31 mouse cellular contexts compared by ENCODE assay signal in the genomic region with DNA sequence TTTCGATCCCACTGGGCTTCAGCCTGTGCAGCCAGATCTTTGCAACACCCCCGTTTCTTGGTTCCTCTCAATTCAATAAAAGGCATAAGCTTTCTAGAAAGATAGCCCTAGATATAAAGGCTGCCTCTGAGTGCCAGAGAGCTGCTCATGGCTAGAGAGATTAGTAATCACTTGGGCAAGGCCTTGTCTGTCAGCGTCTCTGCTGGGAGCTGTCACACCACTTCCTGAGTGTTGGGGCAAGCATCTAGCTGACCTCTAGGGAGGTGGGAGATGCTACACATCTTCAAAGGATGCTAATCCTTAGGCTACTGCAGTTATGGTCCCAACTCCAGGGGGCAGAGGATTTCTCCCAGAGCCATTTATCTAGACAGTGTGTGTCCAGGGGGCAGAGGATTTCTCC. TPM values are rescaled to one million over a fixed set of nuclear protein-coding genes. Genes with fewer than 3 reads are reported as not detected.
"Had no signal": no experiment of that assay in that cellular context is flagged by ENCODE, and none has a peak within 500 bp of the region (broad histone marks: within the 10 kb centered on the region; RNA-seq: fewer than 3 reads in every experiment).

No protein-coding gene starts in this region.

- H3K27me3 ChIP-seq: limb, embryonic 13.5 days; liver, embryonic 15.5 days; midbrain, embryonic 12.5 days; midbrain, embryonic 15.5 days; neural tube, embryonic 13.5 days; stomach, embryonic 15.5 days had no signal

- H3K4me2 ChIP-seq: limb, embryonic 13.5 days; liver, embryonic 15.5 days; midbrain, embryonic 12.5 days; midbrain, embryonic 15.5 days; neural tube, embryonic 13.5 days; stomach, embryonic 15.5 days had no signal

- DNase-seq: kidney, adult 18-20 months; kidney, postnatal 25 days; layer of hippocampus, adult 9-11 months; lung, adult 2 months; lung, postnatal 14 days; lung, postnatal 4 days; right cerebral cortex, postnatal 25 days; spleen, adult 18-20 months; thymus, postnatal 25 days had no signal

- H3K27ac ChIP-seq: kidney, postnatal 0 days; layer of hippocampus, adult 2 months; limb, embryonic 10.5 days; limb, embryonic 13.5 days; liver, embryonic 15.5 days; midbrain, embryonic 12.5 days; midbrain, embryonic 15.5 days; neural tube, embryonic 13.5 days; stomach, embryonic 15.5 days had no signal

- ATAC-seq: inflammation-experienced regulatory T-cells, adult 6 months; intestine, embryonic 16.5 days; midbrain, embryonic 15.5 days had no signal

- H3K9me3 ChIP-seq: limb, embryonic 10.5 days; limb, embryonic 13.5 days; liver, embryonic 15.5 days; megakaryocyte, embryonic 14.5 days; midbrain, embryonic 12.5 days; midbrain, embryonic 15.5 days; neural tube, embryonic 13.5 days; stomach, embryonic 15.5 days had no signal

- H3K4me1 ChIP-seq: midbrain, embryonic 12.5 days; midbrain, embryonic 15.5 days; neural tube, embryonic 13.5 days; stomach, embryonic 15.5 days had no signal

- H3K4me3 ChIP-seq: layer of hippocampus, adult 2 months; limb, embryonic 10.5 days; limb, embryonic 13.5 days; liver, embryonic 15.5 days; megakaryocyte, embryonic 14.5 days; midbrain, embryonic 12.5 days; midbrain, embryonic 15.5 days; myocyte; neural tube, embryonic 13.5 days; stomach, embryonic 15.5 days had no signal

- H3K36me3 ChIP-seq: limb, embryonic 10.5 days; limb, embryonic 13.5 days; liver, embryonic 15.5 days; midbrain, embryonic 12.5 days; midbrain, embryonic 15.5 days; neural tube, embryonic 13.5 days; stomach, embryonic 15.5 days had no signal

- H3K9ac ChIP-seq: limb, embryonic 13.5 days; liver, embryonic 15.5 days; midbrain, embryonic 12.5 days; midbrain, embryonic 15.5 days; neural tube, embryonic 13.5 days; stomach, embryonic 15.5 days had no signal

RNA-seq across cellular contexts. Expression of gene Aldh3b2, which starts 4.9 kb away (rescaled TPM):
- total RNA-seq: liver, adult 2 months; monocyte, adult 5-6 weeks; neutrophil, adult 5-6 weeks had no signal
- polyA plus RNA-seq: inflammation-experienced regulatory T-cells, adult 6 months had no signal

RNA-seq across cellular contexts. Expression of gene Aldh3b3, which starts 8.8 kb away (rescaled TPM):
- total RNA-seq: layer of hippocampus, adult 2 months; layer of hippocampus, postnatal 25 days; monocyte, adult 5-6 weeks; neutrophil, adult 5-6 weeks had no signal
- polyA plus RNA-seq: inflammation-experienced regulatory T-cells, adult 6 months; intestine, embryonic 16.5 days; kidney, embryonic 14.5 days; limb, embryonic 10.5 days; midbrain, embryonic 12.5 days; midbrain, embryonic 15.5 days; neural tube, embryonic 13.5 days had no signal

RNA-seq across cellular contexts. Expression of gene Acy3, which starts 19.1 kb away (rescaled TPM):
- total RNA-seq: monocyte, adult 5-6 weeks; neutrophil, adult 5-6 weeks had no signal

RNA-seq across cellular contexts. Expression of gene Tbx10, which starts 25.3 kb away (rescaled TPM):
- total RNA-seq: layer of hippocampus, adult 2 months; layer of hippocampus, postnatal 25 days; left cerebral cortex, adult 18-20 months; left cerebral cortex, postnatal 25 days; liver, adult 2 months; monocyte, adult 5-6 weeks; neutrophil, adult 5-6 weeks had no signal
- polyA plus RNA-seq: inflammation-experienced regulatory T-cells, adult 6 months; large intestine, adult 2 months; limb, embryonic 13.5 days; liver, adult 2 months; midbrain, embryonic 12.5 days; midbrain, embryonic 15.5 days; neural tube, embryonic 13.5 days; thymus, postnatal 0 days had no signal
